ENCODE assay signal across 12 mouse cellular contexts in genomic region chr5:25001391-25001794, GRCm38 (mm10).
DNase-seq lines count a peak whose midpoint lies in the region; ATAC-seq lines count a peak whose summit lies in the region.
"Had no signal": no experiment of that assay in that cellular context is flagged by ENCODE, and none has a peak within 500 bp of the region (broad histone marks: within the 10 kb centered on the region; RNA-seq: fewer than 3 reads in every experiment).

No protein-coding gene starts in this region.

- H3K27ac ChIP-seq in heart, embryonic 15.5 days, result peak overlapping the region; percentile 5; the same call in 1 of the 2 replicates
- H3K27ac ChIP-seq in heart, embryonic 12.5 days (ENCODE audit: poor library complexity, severe bottlenecking), result no peak overlapping the region
- peak overlapping the region; percentile 48 for H3K27ac ChIP-seq in heart, embryonic 16.5 days (ENCODE audit: low read length)
- H3K27ac ChIP-seq in midbrain, embryonic 10.5 days (replicated peaks), result no peak overlapping the region; the same call in 1 of the 2 replicates
- H3K27ac ChIP-seq: macrophage had no signal

- no peaks in the 10 kb centered on the region for H3K9me3 ChIP-seq in heart, embryonic 15.5 days (replicated peaks)
- H3K9me3 ChIP-seq in heart, embryonic 12.5 days (replicated peaks), result no peaks in the 10 kb centered on the region
- H3K9me3 ChIP-seq in heart, embryonic 16.5 days (replicated peaks; ENCODE audit: control insufficient read depth, low read length), result no peaks in the 10 kb centered on the region
- H3K9me3 ChIP-seq in midbrain, embryonic 10.5 days (replicated peaks), result no peaks in the 10 kb centered on the region

- no peak overlapping the region for H3K4me2 ChIP-seq in heart, embryonic 15.5 days
- no peak overlapping the region for H3K4me2 ChIP-seq in heart, embryonic 12.5 days
- H3K4me2 ChIP-seq in heart, embryonic 16.5 days (ENCODE audit: low read depth, low read length), result no peak overlapping the region

- H3K4me1 ChIP-seq in heart, embryonic 15.5 days (replicated peaks), result peaks cover 61% of the 10 kb centered on the region
- peaks cover 71% of the 10 kb centered on the region for H3K4me1 ChIP-seq in heart, embryonic 12.5 days (replicated peaks)
- peaks cover 61% of the 10 kb centered on the region for H3K4me1 ChIP-seq in heart, embryonic 16.5 days (ENCODE audit: control insufficient read depth, insufficient read depth, low read length)
- H3K4me1 ChIP-seq in midbrain, embryonic 10.5 days, result peaks cover 19% of the 10 kb centered on the region

- 42% methylated on average over 8 of the region's 8 CpGs for WGBS in heart, embryonic 15.5 days
- 50% methylated on average over 8 of the region's 8 CpGs for WGBS in heart, embryonic 12.5 days
- 47% methylated on average over 8 of the region's 8 CpGs for WGBS in heart, embryonic 16.5 days
- 78% methylated on average over 8 of the region's 8 CpGs for WGBS in midbrain, embryonic 10.5 days

- ATAC-seq in heart, embryonic 15.5 days (replicated peaks; ENCODE audit: insufficient number of reproducible peaks, insufficient read depth, low FRiP score, low read depth), result no peak
- ATAC-seq in heart, embryonic 12.5 days (ENCODE audit: insufficient number of reproducible peaks, low FRiP score), result no peak
- ATAC-seq in heart, embryonic 16.5 days (replicated peaks; ENCODE audit: extremely low read depth, insufficient read depth, low FRiP score), result 0 out of 2 replicates have a peak, but pooled peaks have one; percentile 20
- no peak for ATAC-seq in frontal cortex, adult (ENCODE audit: low TSS enrichment)

- DNase-seq in adrenal gland, adult 2 months, result peak; percentile 86
- peak; percentile 84 for DNase-seq in lung, postnatal 36 days
- no peak for DNase-seq in frontal cortex, postnatal 14 days (ENCODE audit: low spot score in 2 of 2)
- no peak for DNase-seq in midbrain, embryonic 10.5 days (ENCODE audit: low spot score)
- DNase-seq: cerebellum, adult 8-10 months; right cerebral cortex, postnatal 14 days; thymus, adult 2 months had no signal

- H3K36me3 ChIP-seq in heart, embryonic 15.5 days, result no peaks in the 10 kb centered on the region
- H3K36me3 ChIP-seq in heart, embryonic 12.5 days, result no peaks in the 10 kb centered on the region
- no peaks in the 10 kb centered on the region for H3K36me3 ChIP-seq in heart, embryonic 16.5 days (ENCODE audit: control insufficient read depth, insufficient read depth)
- no peaks in the 10 kb centered on the region for H3K36me3 ChIP-seq in midbrain, embryonic 10.5 days

- H3K27me3 ChIP-seq in heart, embryonic 15.5 days, result no peaks in the 10 kb centered on the region
- no peaks in the 10 kb centered on the region for H3K27me3 ChIP-seq in heart, embryonic 12.5 days (replicated peaks)
- H3K27me3 ChIP-seq in heart, embryonic 16.5 days (ENCODE audit: control insufficient read depth, insufficient read depth, low read length), result no peaks in the 10 kb centered on the region
- no peaks in the 10 kb centered on the region for H3K27me3 ChIP-seq in midbrain, embryonic 10.5 days (ENCODE audit: low read depth, poor library complexity, severe bottlenecking)

- no peak overlapping the region for H3K9ac ChIP-seq in heart, embryonic 15.5 days
- H3K9ac ChIP-seq in heart, embryonic 12.5 days, result no peak overlapping the region
- H3K9ac ChIP-seq in heart, embryonic 16.5 days (ENCODE audit: low read length), result peak overlapping the region; percentile 36

- no peak overlapping the region for H3K4me3 ChIP-seq in heart, embryonic 15.5 days
- H3K4me3 ChIP-seq in heart, embryonic 12.5 days, result no peak overlapping the region
- no peak overlapping the region for H3K4me3 ChIP-seq in heart, embryonic 16.5 days (ENCODE audit: low read length)
- no peak overlapping the region for H3K4me3 ChIP-seq in midbrain, embryonic 10.5 days

Comparison
In these comparisons a context has a peak if more than half of its experiments do, and no peak if none do; other contexts are left out.
1. H3K27ac ChIP-seq: peak in heart, embryonic 15.5 days (single experiment) and heart, embryonic 16.5 days (single experiment); none in heart, embryonic 12.5 days (single experiment) and midbrain, embryonic 10.5 days (single experiment).
2. DNase-seq: peak in adrenal gland, adult 2 months (single experiment) and lung, postnatal 36 days (single experiment); none in frontal cortex, postnatal 14 days (0 of 2) and midbrain, embryonic 10.5 days (single experiment).